Mouse (Mus musculus): ENCODE measurements around the gene Mvb12b.

GRCm38 (mm10) chr2:33712811-33713210 lies 174.9 kb downstream of the Mvb12b start:
- no peak for TF ChIP-seq POLR2A (IDR thresholded peaks at IDR 0.05; ENCODE audit: control insufficient read depth, extremely low read depth, insufficient read depth, low read length, poor library complexity)
- TF ChIP-seq CTCF (IDR thresholded peaks at IDR 0.05; ENCODE audit: borderline replicate concordance, control insufficient read depth, extremely low read depth, insufficient read depth, low read length, poor library complexity) = no peak
